Mouse (Mus musculus) B cell, adult 62 days (primary cell): ENCODE results near the gene Hs2st1. TPM values are rescaled to one million over a fixed set of nuclear protein-coding genes. Genes with fewer than 3 reads are reported as not detected.

Experiments
- total RNA-seq: library from RNA; stranded (reverse); gene quantifications from 4 replicates; pipeline ENCODE4 v1.2.4, GENCODE M21; 2023

The Hs2st1 gene
- 13.2 to 16.1 TPM (median 14.2 TPM) in 4 replicates for total RNA-seq

GRCm38 (mm10) chr3:144570047-144570815 is at the start of gene Hs2st1, which contains the start of gene Selenof:
Gene Hs2st1 (minus strand): TSS chr3:144570181.
Gene Selenof (plus strand): TSS chr3:144570304.

Other genes with a start within 250 kb of the Hs2st1 start
- gene Selenof, start 123 bp upstream of the Hs2st1 start, total RNA-seq = 121 to 125 TPM (median 122 TPM) in 4 replicates
- 132 to 139 TPM (median 136 TPM) in 4 replicates for gene Sh3glb1, start 150.2 kb upstream of the Hs2st1 start, total RNA-seq
- gene Clca3a1, start 190.8 kb upstream of the Hs2st1 start, total RNA-seq = not detected in 4 replicates
- gene Clca3a2, start 249.3 kb upstream of the Hs2st1 start, total RNA-seq = not detected in 4 replicates